Mouse (Mus musculus): ENCODE measurements around the gene Frem1.

The Frem1 gene

GRCm38 (mm10) chr4:82930079-82930478 lies 122.1 kb downstream of the Frem1 start:
- DNase-seq (ENCODE audit: low read depth, low spot score), result no peak

GRCm38 (mm10) chr4:82921962-82922361 lies 130.2 kb downstream of the Frem1 start:
- DNase-seq (ENCODE audit: low read depth, low spot score), result no peak

GRCm38 (mm10) chr4:82918625-82919024 lies 133.5 kb downstream of the Frem1 start:
- no peak for DNase-seq (ENCODE audit: low read depth, low spot score)

GRCm38 (mm10) chr4:82916678-82917050 lies 135.5 kb downstream of the Frem1 start:
- no peak for DNase-seq (ENCODE audit: low read depth, low spot score)

- no peak for DNase-seq (ENCODE audit: low read depth, low spot score)
Observed at GRCm38 (mm10) chr4:82916003-82916677, 136.0 kb downstream of the Frem1 start.

GRCm38 (mm10) chr4:82915576-82915975 lies 136.6 kb downstream of the Frem1 start:
- no peak for DNase-seq (ENCODE audit: low read depth, low spot score)

GRCm38 (mm10) chr4:82914601-82915143 lies 137.5 kb downstream of the Frem1 start:
- no peak for DNase-seq (ENCODE audit: low read depth, low spot score)

- no peak for DNase-seq (ENCODE audit: low read depth, low spot score)
Observed at GRCm38 (mm10) chr4:82895227-82895626, 156.9 kb downstream of the Frem1 start.

GRCm38 (mm10) chr4:82892247-82892646 lies 159.9 kb downstream of the Frem1 start:
- DNase-seq (ENCODE audit: low read depth, low spot score), result no peak

- DNase-seq (ENCODE audit: low read depth, low spot score), result no peak
Observed at GRCm38 (mm10) chr4:82891566-82891965, 160.6 kb downstream of the Frem1 start.

GRCm38 (mm10) chr4:82891049-82891448 lies 161.1 kb downstream of the Frem1 start:
- no peak for DNase-seq (ENCODE audit: low read depth, low spot score)

GRCm38 (mm10) chr4:82890585-82890984 lies 161.6 kb downstream of the Frem1 start:
- DNase-seq (ENCODE audit: low read depth, low spot score), result no peak

GRCm38 (mm10) chr4:82886148-82886547 lies 166.0 kb downstream of the Frem1 start:
- peak; percentile 34 for DNase-seq (ENCODE audit: low read depth, low spot score)

GRCm38 (mm10) chr4:82885535-82885913 lies 166.6 kb downstream of the Frem1 start:
- no peak for DNase-seq (ENCODE audit: low read depth, low spot score)

GRCm38 (mm10) chr4:82884636-82885534 lies 167.3 kb downstream of the Frem1 start, which contains the start of gene Cer1:
Gene Cer1, minus strand, starts transcription at chr4:82885148.
- DNase-seq (ENCODE audit: low read depth, low spot score), result no peak

- DNase-seq (ENCODE audit: low read depth, low spot score), result peak; percentile 61
Observed at GRCm38 (mm10) chr4:82882500-82882899, 169.6 kb downstream of the Frem1 start.

- no peak for DNase-seq (ENCODE audit: low read depth, low spot score)
Observed at GRCm38 (mm10) chr4:82881366-82881765, 170.8 kb downstream of the Frem1 start.

GRCm38 (mm10) chr4:82880243-82880642 lies 171.9 kb downstream of the Frem1 start:
- DNase-seq (ENCODE audit: low read depth, low spot score), result no peak

- no peak for DNase-seq (ENCODE audit: low read depth, low spot score)
Observed at GRCm38 (mm10) chr4:82879152-82879551, 173.0 kb downstream of the Frem1 start.

GRCm38 (mm10) chr4:82876656-82877055 lies 175.5 kb downstream of the Frem1 start:
- no peak for DNase-seq (ENCODE audit: low read depth, low spot score)

GRCm38 (mm10) chr4:82875532-82875931 lies 176.6 kb downstream of the Frem1 start:
- no peak for DNase-seq (ENCODE audit: low read depth, low spot score)

GRCm38 (mm10) chr4:82874791-82875190 lies 177.3 kb downstream of the Frem1 start:
- DNase-seq (ENCODE audit: low read depth, low spot score), result no peak

GRCm38 (mm10) chr4:82872548-82872947 lies 179.6 kb downstream of the Frem1 start:
- DNase-seq (ENCODE audit: low read depth, low spot score), result no peak

Measured in ZHBTc4 (cell line).